Mouse (Mus musculus): Measurements from ENCODE around the gene Maco1. TPM values are rescaled to one million over a fixed set of nuclear protein-coding genes. Genes with fewer than 3 reads are reported as not detected.
A peak's percentile ranks its signal among the peaks of the same experiment; 100 is the strongest.

Maco1 gene
- polyA plus RNA-seq, 1 experiment from 2014 or later, result 45.6 TPM

DNA sequence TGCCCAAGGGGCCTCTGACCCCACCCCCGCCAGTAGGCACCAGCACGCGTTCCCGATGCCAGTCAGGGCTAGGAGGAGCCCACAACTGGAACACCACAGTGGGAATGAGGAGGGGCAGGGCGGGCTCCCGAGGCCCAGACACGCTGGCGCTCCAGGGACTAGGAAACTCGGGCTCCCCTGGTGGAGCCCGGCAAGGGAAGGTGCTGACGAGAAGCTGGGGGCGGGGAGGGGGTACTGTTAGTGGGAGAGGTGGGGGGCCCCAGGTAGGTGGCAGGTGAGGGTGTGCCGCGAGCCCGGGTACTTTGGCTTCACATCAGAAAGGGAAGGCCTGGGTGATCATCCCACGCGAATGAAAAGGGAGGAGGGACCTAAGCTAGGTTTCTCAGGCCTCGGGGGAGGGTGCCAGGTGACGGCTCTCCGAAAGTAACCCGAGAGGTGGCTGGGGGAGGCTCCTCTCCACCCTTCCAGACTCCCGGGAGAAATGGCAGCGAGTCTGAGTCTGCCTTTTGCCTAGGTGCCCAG lies 86.2 kb downstream of the Maco1 start:
- no peak overlapping the region for H3K27ac ChIP-seq (ENCODE audit: low read depth, low read length)
- H3K4me1 ChIP-seq (ENCODE audit: control insufficient read depth, insufficient read depth, low read length), result peaks cover 11% of the 10 kb centered on the region
- ATAC-seq (ENCODE audit: low FRiP score), result no peak; the same call in 1 of the 2 replicates
- no peaks in the 10 kb centered on the region for H3K9me3 ChIP-seq (ENCODE audit: control insufficient read depth, low read length)
- WGBS, result 1% methylated on average over 23 of the region's 23 CpGs
- H3K4me2 ChIP-seq, result peak overlapping the region; percentile 72
- H3K4me3 ChIP-seq (ENCODE audit: low read depth, low read length), result peak overlapping the region; percentile 53
- peaks cover 29% of the 10 kb centered on the region for H3K27me3 ChIP-seq (ENCODE audit: control insufficient read depth, insufficient read depth, low read length)
- DNase-seq (ENCODE audit: low spot score, missing footprints), result peak; percentile 81
- peak overlapping the region; percentile 54 for H3K9ac ChIP-seq (ENCODE audit: low read length)
- H3K36me3 ChIP-seq (ENCODE audit: control insufficient read depth, insufficient read depth, low read length), result no peaks in the 10 kb centered on the region

DNA sequence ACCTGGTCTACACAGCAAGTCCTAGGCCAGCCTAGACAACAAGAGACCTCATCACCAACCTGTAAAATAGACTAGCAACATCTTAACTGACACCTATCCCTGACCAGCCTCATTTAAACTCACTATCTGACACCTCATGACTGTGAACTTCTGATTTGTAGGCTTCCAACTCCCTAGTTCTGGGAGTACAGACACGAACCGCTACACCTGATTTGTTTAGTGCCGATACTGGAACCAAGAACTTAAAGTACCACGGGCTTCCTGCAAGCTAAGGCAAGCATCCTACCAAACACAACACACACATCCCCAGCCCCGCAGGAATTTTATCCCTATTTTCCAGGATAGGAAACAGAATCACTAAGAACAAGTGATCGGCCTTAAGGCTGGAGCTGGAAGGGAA lies 86.9 kb downstream of the Maco1 start:
- H3K4me1 ChIP-seq (ENCODE audit: control insufficient read depth, insufficient read depth, low read length), result peaks cover 11% of the 10 kb centered on the region
- WGBS, result 77% methylated on average over 6 of the region's 6 CpGs
- H3K9ac ChIP-seq (ENCODE audit: low read length), result no peak overlapping the region
- H3K27me3 ChIP-seq (ENCODE audit: control insufficient read depth, insufficient read depth, low read length), result peaks cover 29% of the 10 kb centered on the region
- no peak overlapping the region for H3K4me2 ChIP-seq
- no peak overlapping the region for H3K27ac ChIP-seq (ENCODE audit: low read depth, low read length)
- peak; percentile 76 for DNase-seq (ENCODE audit: low spot score, missing footprints)
- H3K4me3 ChIP-seq (ENCODE audit: low read depth, low read length), result no peak overlapping the region
- ATAC-seq (ENCODE audit: low FRiP score), result no peak
- H3K36me3 ChIP-seq (ENCODE audit: control insufficient read depth, insufficient read depth, low read length), result no peaks in the 10 kb centered on the region
- H3K9me3 ChIP-seq (ENCODE audit: control insufficient read depth, low read length), result no peaks in the 10 kb centered on the region

DNA sequence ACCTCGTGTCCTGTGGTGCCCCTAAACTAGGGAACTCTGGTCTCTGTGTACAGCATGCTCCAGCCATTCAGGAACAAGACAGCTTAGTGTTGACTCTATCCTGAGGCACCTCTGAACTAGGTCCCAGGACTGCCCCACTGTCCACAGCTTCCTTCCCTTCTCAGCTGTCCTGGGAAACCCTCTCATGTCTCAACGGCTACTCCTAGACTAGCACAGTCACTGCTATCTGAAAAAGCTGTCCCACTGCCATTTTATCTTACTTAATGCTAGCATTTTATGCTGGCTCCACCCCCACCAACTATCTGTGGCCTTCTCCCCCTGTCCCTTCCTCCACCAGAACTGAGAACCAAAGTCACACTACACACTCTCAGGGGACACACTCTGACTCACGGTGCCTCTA lies 88.8 kb downstream of the Maco1 start:
- no peak for ATAC-seq (ENCODE audit: low FRiP score)
- H3K4me3 ChIP-seq (ENCODE audit: low read depth, low read length), result no peak overlapping the region
- H3K27me3 ChIP-seq (ENCODE audit: control insufficient read depth, insufficient read depth, low read length), result peaks cover 26% of the 10 kb centered on the region
- DNase-seq (ENCODE audit: low spot score, missing footprints), result no peak
- no peak overlapping the region for H3K9ac ChIP-seq (ENCODE audit: low read length)
- H3K4me2 ChIP-seq, result no peak overlapping the region
- H3K9me3 ChIP-seq (ENCODE audit: control insufficient read depth, low read length), result no peaks in the 10 kb centered on the region
- peaks cover 11% of the 10 kb centered on the region for H3K4me1 ChIP-seq (ENCODE audit: control insufficient read depth, insufficient read depth, low read length)
- 85% methylated on average over 3 of the region's 3 CpGs for WGBS
- no peak overlapping the region for H3K27ac ChIP-seq (ENCODE audit: low read depth, low read length)
- no peaks in the 10 kb centered on the region for H3K36me3 ChIP-seq (ENCODE audit: control insufficient read depth, insufficient read depth, low read length)

DNA sequence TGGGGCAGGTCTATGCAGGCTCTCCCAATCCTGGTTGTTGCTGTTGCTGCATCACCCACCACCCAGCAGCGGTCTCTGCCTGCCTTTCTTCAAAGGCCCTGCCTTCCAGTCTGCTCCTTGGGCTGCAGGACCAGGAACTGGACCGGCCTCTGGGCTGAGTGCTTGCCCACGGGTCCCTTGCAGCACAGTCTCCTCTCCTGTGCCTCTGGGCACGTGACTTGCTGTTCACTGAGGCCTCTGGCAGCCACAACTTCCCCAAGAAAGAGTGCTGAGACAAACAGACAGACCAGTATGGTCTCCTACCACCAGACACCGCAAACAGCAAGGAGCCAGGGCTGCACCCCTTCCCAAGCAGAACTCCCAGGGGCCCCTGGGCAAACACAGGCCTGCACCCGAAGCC lies 90.8 kb downstream of the Maco1 start:
- ATAC-seq (ENCODE audit: low FRiP score), result no peak
- no peak for DNase-seq (ENCODE audit: low spot score, missing footprints)
- H3K27me3 ChIP-seq (ENCODE audit: control insufficient read depth, insufficient read depth, low read length), result peaks cover 14% of the 10 kb centered on the region
- H3K9me3 ChIP-seq (ENCODE audit: control insufficient read depth, low read length), result no peaks in the 10 kb centered on the region
- no peaks in the 10 kb centered on the region for H3K36me3 ChIP-seq (ENCODE audit: control insufficient read depth, insufficient read depth, low read length)
- H3K4me2 ChIP-seq, result no peak overlapping the region
- H3K9ac ChIP-seq (ENCODE audit: low read length), result no peak overlapping the region
- no peak overlapping the region for H3K4me3 ChIP-seq (ENCODE audit: low read depth, low read length)
- no peak overlapping the region for H3K27ac ChIP-seq (ENCODE audit: low read depth, low read length)
- WGBS, result 81% methylated on average over 6 of the region's 6 CpGs
- peaks cover 8% of the 10 kb centered on the region for H3K4me1 ChIP-seq (ENCODE audit: control insufficient read depth, insufficient read depth, low read length)

DNA sequence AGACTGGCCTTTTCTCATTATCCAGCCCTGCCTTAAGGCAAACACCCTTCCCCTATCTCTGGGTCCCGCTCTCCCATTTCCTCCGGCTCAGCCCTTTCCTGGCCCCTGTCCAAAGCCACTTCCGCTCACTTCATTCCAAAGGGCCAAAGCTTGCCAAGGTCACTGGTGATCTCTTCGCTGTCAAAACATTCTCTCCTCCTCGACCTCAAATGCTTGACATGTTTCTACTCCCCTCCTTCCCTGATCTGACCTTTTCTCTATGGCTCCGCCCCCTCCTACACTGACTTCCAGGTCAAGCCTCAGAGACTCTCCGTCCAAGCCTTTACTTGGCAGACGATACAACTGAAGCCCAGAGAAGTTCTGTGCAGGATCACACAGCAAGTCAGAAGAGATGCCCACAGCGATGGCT lies 92.3 kb downstream of the Maco1 start:
- ATAC-seq (ENCODE audit: low FRiP score), result no peak
- Histone ChIP-seq H3K9me3 (ENCODE audit: control insufficient read depth, low read length) (no peaks in the 10 kb centered on the region), H3K4me1 (ENCODE audit: control insufficient read depth, insufficient read depth, low read length) (no peaks in the 10 kb centered on the region), H3K27ac (ENCODE audit: low read depth, low read length) (no peak overlapping the region), H3K27me3 (ENCODE audit: control insufficient read depth, insufficient read depth, low read length) (no peaks in the 10 kb centered on the region; the same call in 1 of the 2 replicates), H3K4me3 (ENCODE audit: low read depth, low read length) (no peak overlapping the region), H3K9ac (ENCODE audit: low read length) (no peak overlapping the region), H3K4me2 (no peak overlapping the region), H3K36me3 (ENCODE audit: control insufficient read depth, insufficient read depth, low read length) (no peaks in the 10 kb centered on the region)
- no peak for DNase-seq (ENCODE audit: low spot score, missing footprints)
- WGBS, result 71% methylated on average over 9 of the region's 9 CpGs

DNA sequence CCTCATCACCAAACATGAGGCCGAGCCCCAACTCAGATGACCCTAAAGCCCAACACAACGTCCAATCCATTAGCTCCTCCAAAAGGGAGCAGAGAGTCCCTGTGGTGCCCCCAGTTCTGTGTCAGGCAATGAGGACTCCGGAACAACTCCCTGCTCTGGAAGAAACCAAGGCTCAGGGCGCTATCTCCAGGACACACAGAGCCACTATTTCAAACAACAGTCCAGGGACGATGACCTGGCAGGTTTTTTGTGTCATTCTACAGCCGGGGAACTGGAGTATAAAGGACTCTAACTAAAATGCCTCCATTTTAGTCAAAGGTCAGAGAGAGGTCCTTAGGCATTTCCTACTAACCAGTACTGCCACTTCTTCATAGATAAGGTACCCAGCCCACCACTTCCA lies 92.9 kb downstream of the Maco1 start:
- 77% methylated on average over 6 of the region's 6 CpGs for WGBS
- Histone ChIP-seq H3K9ac (ENCODE audit: low read length) (no peak overlapping the region), H3K27ac (ENCODE audit: low read depth, low read length) (no peak overlapping the region)

DNA sequence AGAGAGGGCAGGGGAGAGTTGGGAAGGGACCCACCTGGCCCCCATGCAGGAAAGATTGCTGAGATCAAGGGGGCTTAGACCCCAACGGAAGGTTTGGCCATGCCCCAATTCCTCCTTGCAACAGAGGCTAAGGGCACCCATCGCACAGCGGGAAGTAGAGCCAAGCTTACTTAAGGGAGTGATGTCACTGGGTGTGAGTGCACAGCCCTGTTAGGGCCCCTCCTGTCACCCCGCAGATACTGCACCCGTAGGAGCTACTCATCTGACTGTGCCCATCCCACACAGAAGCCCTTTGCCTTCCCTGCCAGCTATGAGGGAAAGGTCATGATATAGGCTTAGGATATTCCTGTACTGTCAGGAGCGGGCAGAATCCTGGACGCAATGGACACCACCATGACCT lies 93.6 kb downstream of the Maco1 start:
- Histone ChIP-seq H3K27ac (ENCODE audit: low read depth, low read length) (no peak overlapping the region), H3K9ac (ENCODE audit: low read length) (no peak overlapping the region), H3K27me3 (ENCODE audit: control insufficient read depth, insufficient read depth, low read length) (no peaks in the 10 kb centered on the region), H3K4me3 (ENCODE audit: low read depth, low read length) (no peak overlapping the region), H3K4me1 (ENCODE audit: control insufficient read depth, insufficient read depth, low read length) (peaks cover under 1% of the 10 kb centered on the region; the same call in 1 of the 2 replicates), H3K9me3 (ENCODE audit: control insufficient read depth, low read length) (no peaks in the 10 kb centered on the region), H3K4me2 (no peak overlapping the region), H3K36me3 (ENCODE audit: control insufficient read depth, insufficient read depth, low read length) (no peaks in the 10 kb centered on the region)
- 94% methylated on average over 7 of the region's 7 CpGs for WGBS
- DNase-seq (ENCODE audit: low spot score, missing footprints) (no peak), ATAC-seq (ENCODE audit: low FRiP score) (no peak)

More for the DNA sequence above, 92.9 kb downstream of the Maco1 start:
- H3K4me3 ChIP-seq (ENCODE audit: low read depth, low read length), result no peak overlapping the region
- no peaks in the 10 kb centered on the region for H3K9me3 ChIP-seq (ENCODE audit: control insufficient read depth, low read length)
- no peaks in the 10 kb centered on the region for H3K27me3 ChIP-seq (ENCODE audit: control insufficient read depth, insufficient read depth, low read length)
- DNase-seq (ENCODE audit: low spot score, missing footprints) (no peak), ATAC-seq (ENCODE audit: low FRiP score) (no peak)
- H3K36me3 ChIP-seq (ENCODE audit: control insufficient read depth, insufficient read depth, low read length), result no peaks in the 10 kb centered on the region
- no peak overlapping the region for H3K4me2 ChIP-seq
- no peaks in the 10 kb centered on the region for H3K4me1 ChIP-seq (ENCODE audit: control insufficient read depth, insufficient read depth, low read length)

DNA sequence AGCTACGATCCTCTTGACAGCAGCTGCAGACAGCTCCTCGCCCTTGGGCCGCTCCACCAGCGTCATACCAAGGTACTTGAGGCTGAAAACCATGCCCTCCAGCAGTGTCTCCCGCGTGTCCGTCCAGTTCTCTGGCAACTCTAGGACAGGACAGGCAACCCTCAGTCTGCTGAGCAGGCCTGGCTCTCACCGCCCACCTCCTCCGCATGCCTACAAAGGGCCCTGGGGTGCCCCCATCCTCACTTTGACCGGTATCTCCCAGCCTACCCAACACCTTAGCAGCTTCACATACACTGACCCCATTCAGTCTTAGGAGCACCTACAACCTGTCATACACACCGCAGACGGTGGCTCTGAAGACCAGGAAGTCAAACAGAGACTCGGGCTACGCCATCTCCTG lies 94.2 kb downstream of the Maco1 start:
- no peaks in the 10 kb centered on the region for H3K36me3 ChIP-seq (ENCODE audit: control insufficient read depth, insufficient read depth, low read length)
- H3K4me3 ChIP-seq (ENCODE audit: low read depth, low read length), result no peak overlapping the region
- no peak overlapping the region for H3K4me2 ChIP-seq
- H3K9ac ChIP-seq (ENCODE audit: low read length), result no peak overlapping the region
- peaks cover 7% of the 10 kb centered on the region for H3K4me1 ChIP-seq (ENCODE audit: control insufficient read depth, insufficient read depth, low read length)
- no peaks in the 10 kb centered on the region for H3K9me3 ChIP-seq (ENCODE audit: control insufficient read depth, low read length)
- H3K27me3 ChIP-seq (ENCODE audit: control insufficient read depth, insufficient read depth, low read length), result no peaks in the 10 kb centered on the region
- 96% methylated on average over 14 of the region's 14 CpGs for WGBS
- H3K27ac ChIP-seq (ENCODE audit: low read depth, low read length), result no peak overlapping the region
- DNase-seq (ENCODE audit: low spot score, missing footprints), result no peak
- no peak for ATAC-seq (ENCODE audit: low FRiP score)

DNA sequence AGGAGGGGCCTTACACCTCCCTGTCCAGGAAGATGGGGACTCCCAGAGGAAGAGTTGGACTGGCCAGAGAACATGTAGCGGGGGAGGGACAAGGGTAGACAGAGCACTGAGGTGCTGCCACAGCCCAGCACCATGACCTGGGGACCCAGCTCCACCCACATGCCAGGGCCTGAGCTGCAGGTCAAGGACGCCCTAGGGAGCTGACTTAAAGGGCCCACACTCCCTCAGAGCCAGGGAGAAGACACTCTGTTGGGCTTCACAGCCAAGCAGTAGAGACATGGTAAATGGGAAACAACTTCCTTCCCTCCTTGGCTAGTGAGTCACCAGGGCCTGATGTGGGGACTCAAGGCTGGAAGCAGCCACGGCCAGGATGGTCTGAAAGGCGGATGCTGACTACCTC lies 94.8 kb downstream of the Maco1 start:
- H3K4me1 ChIP-seq (ENCODE audit: control insufficient read depth, insufficient read depth, low read length), result peaks cover 12% of the 10 kb centered on the region
- WGBS, result 73% methylated on average over 4 of the region's 4 CpGs
- no peak overlapping the region for H3K9ac ChIP-seq (ENCODE audit: low read length)
- H3K27ac ChIP-seq (ENCODE audit: low read depth, low read length), result no peak overlapping the region
- DNase-seq (ENCODE audit: low spot score, missing footprints) (no peak), ATAC-seq (ENCODE audit: low FRiP score) (no peak)
- H3K36me3 ChIP-seq (ENCODE audit: control insufficient read depth, insufficient read depth, low read length), result no peaks in the 10 kb centered on the region
- H3K4me3 ChIP-seq (ENCODE audit: low read depth, low read length), result no peak overlapping the region
- H3K27me3 ChIP-seq (ENCODE audit: control insufficient read depth, insufficient read depth, low read length), result no peaks in the 10 kb centered on the region
- H3K4me2 ChIP-seq, result no peak overlapping the region
- H3K9me3 ChIP-seq (ENCODE audit: control insufficient read depth, low read length), result no peaks in the 10 kb centered on the region

Data from midbrain, embryonic 11.5 days (tissue).